Mouse (Mus musculus) spleen, adult 2 months (tissue): Measurements from ENCODE around the gene Ephx1.

Experiments used
- CTCF ChIP-seq: fragments of 200-500 bp; IDR thresholded peaks from 2 replicates; pipeline ENCODE4 v1.5.1; 2011; ENCODE audit warnings: mild to moderate bottlenecking, inconsistent platforms; ENCODE audit not compliant: insufficient read depth, insufficient read length, insufficient replicate concordance; ENCODE audit errors: extremely low read depth
- POLR2A ChIP-seq: fragments of 200-500 bp; IDR thresholded peaks from 2 replicates; pipeline ENCODE4 v1.6.1; 2011; ENCODE audit warnings: low read depth, low read length, inconsistent platforms

DNA sequence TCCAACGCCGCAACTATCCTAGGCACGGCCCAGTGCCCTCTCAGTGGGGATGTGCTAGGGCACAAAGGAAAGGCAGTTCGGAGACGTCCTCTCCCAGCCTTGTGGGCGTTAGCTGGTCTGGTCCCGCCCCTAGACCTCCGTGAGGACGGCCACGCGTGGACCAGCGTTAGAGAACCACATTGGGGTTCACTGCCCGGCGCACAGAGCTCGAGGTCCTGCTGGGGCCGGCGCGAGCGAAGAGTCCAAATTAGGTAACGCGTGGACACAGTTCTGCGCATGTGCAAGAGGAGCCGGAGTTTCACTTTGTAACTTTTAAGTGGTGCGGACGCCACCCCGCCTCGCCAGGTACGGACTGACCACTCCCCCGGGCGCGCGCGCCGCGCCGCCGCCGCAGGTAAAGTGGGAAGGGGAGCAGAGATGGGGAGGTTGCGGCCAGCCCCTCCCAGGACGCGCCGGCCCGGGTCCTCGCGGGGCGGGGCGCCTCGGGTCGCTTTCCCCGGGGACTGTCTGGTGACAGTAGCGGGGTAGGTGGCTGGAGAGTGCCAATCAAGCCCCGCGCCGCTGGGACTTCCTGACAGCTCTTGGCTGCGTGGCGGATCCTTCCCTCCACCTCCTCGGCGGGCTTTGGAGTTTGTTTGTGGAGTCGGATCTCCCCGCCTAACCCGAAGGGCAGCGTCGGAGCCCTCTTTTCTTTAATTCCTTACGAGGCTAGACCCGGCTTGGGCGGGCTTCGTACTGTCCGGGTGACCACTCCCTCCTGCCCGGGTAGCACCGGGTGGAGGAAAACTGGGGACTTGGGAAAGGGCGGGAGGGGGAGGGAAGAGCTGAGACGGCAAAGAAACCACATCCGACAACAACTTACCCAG lies 78.3 kb downstream of the Ephx1 start, which contains the start of gene Tmem63a:
- TF ChIP-seq CTCF (no peak), POLR2A (peak; percentile 7; the same call in 1 of the 2 replicates)
